Mouse (Mus musculus): Measurements from ENCODE around the gene Arcn1.

Gene Arcn1

GRCm38 (mm10) chr9:44719632-44720357, 47.9 kb downstream of the Arcn1 start:
- no peak for DNase-seq (ENCODE audit: low read depth, low spot score)

DNA sequence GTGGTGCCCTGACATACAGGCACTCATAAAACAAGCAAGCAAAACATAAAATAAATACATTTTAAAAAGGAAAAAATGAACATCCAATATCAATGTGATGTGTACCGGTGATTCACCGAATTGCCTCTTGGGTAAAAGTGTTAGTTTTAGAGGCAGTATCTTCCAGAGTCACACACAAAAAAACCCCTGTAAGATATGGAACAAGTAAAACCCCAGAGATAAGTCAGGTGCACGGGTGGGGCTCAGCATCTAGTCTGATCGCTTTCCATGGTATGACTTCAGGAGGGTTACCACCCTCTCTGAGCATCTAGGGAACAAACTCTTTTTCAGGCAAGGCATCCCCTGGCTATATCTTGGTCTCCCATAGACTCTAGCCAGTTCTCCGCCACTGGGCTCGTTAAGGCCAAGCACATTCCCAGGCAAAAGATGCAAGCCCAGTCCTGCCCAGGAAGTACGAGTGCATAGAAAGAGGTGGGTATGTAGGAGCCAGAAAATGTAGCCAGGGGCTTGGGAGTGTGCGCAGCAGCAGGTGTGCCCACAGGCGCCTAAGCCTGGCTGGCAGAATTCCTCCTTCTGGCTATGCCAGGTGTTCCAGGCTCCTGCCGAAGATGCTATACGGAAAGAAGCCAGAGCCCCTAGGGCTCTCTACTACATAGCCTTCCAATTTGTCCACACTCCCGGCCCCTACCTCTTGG, 48.6 kb downstream of the Arcn1 start:
- no peak for DNase-seq (ENCODE audit: low read depth, low spot score)

DNA sequence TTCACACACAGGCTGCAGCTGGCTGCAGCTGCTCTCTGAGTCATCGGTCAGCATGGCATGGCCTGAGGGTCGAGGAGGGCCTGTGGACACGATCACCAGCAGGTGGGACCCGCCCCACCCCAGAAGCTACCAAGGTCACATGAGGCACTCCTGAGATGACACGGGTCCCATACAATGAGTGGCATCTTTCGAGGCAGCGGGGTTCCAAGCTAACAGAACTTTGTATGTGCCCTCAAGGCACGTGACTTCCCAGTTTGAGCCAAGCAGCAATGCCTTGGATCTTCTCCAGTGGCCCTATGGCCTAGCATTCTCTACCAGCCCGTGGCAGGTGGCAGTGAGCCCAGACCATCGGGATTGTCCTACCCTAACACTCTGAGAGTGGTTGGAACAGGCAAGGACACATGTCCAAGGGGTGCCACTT, 49.8 kb downstream of the Arcn1 start:
- DNase-seq (ENCODE audit: low read depth, low spot score): no peak

DNA sequence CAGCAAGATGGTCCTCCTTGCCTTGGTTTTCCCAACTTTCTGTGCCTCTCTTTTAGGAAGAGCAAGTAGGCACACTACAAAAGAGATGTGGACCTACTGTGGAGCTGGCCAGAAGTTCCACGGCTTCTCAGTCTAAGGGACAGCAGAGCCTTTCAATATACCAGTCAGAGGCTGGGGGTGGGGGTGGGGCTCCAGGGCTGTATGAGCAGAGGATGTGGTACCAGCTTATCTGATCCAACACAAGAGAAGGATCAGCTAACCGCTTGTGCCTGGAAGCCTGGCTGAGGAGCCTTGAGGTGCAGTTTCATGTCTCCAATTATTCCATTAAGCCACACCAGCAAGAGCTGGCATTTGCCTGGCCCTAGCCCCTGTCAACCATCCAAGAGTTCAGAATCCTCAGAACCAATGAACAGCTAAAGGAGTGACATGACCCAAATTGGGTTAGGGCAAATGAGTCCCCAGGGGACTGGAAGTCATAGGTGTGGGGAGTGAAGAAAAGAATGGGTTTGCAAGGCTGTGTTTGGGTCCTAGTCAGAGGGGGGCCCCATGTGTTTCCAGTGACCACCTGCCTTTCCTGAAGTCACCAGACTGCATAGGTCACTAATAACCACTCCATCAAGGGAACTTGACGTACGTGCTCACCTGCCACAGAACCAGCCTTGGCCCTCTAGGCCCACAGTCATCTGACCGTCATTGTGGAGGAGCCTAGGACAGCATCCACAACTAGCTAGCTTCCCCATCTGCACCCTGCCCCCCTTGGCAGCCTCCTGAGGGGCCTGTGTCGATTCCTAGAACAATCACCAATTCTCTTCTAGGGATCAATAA, 50.4 kb downstream of the Arcn1 start:
- DNase-seq (ENCODE audit: low read depth, low spot score): no peak

- no peak for DNase-seq (ENCODE audit: low read depth, low spot score)
These were observed 51.8 kb downstream of the Arcn1 start for GRCm38 (mm10) chr9:44715705-44716362.

DNA sequence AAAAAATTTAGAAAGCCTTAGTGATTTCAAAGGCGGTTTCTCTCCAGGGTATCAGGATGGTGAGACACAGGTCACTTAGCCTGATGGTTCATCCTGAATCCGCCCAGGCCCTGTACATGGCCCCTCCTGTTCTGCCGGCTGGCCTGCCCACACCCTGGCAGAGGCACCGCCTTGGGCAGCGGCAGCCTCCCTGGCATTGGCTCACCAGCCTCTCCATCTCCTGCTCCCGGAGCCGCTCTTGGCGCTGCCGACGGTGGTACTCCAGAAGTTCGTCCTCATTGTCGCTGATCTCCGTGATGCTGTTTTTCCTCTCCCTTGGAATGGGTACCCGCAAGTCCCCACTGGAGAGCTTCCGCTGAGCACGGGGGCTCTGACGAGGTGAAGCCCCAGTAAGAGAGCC, 52.5 kb downstream of the Arcn1 start:
- no peak for DNase-seq (ENCODE audit: low read depth, low spot score)

DNA sequence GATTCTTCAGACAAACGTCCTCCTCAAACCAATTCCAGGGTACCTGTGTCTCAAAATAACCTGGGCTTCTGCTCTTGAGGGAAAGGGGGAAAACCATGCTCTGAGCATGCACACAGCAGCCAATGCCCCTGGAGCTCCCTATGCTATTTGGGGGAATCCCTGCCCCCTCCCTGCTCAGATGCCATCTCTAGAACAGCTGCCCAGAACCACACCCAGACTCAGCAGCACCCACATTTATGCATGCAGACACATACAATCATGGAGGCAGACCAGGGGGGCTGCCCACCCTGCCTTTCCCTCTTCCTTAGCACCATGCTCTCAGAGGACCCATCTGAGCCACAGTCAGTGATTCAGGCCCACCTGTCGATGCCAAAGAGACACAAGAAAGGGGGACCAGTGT, 54.1 kb downstream of the Arcn1 start:
- DNase-seq (ENCODE audit: low read depth, low spot score): no peak

GRCm38 (mm10) chr9:44713080-44713479, 54.6 kb downstream of the Arcn1 start:
- DNase-seq (ENCODE audit: low read depth, low spot score): no peak

DNA sequence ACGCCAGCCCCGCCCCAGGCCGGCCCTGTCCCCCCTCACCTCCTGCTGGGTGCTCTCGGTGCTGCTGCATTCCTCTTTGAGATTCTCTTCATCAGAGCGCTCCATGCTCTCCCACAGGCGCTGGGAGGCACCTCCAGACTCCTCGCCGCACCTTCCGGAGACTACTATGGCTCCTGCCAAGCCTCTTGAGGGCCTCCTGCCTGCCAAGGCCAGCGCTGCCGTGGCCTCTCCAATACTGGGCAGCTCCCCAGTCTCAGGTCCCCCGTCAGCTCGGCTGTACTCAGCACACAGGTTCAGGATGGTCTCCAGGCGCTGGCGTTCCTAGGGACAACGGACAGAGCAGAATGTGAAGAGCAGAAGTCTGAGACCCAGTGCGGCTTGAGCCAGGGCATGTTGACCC, 56.0 kb downstream of the Arcn1 start:
- DNase-seq (ENCODE audit: low read depth, low spot score): no peak

- DNase-seq (ENCODE audit: low read depth, low spot score): no peak
These were observed 57.4 kb downstream of the Arcn1 start for GRCm38 (mm10) chr9:44710213-44710612.

- DNase-seq (ENCODE audit: low read depth, low spot score): no peak
These were observed 58.0 kb downstream of the Arcn1 start for GRCm38 (mm10) chr9:44709600-44709999.

DNA sequence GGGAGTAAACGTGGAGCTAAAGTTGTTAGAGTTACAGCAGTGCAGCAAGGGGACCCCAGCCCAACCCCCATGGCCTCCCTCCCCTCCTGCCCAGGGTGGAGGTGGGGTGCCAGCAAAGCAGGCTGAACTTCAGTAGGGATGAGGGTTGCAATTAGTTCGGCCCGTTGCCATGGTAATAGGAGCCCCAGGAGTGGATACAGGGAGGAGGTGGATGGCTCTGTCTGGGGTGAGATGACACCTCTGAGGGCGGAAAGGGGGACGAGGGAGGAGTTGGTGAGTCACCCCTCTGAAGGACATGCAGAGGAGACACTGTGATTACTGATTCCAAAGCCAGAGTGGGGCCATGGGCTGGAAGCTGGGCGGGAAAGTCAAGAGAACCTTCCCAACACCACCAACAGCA, 58.7 kb downstream of the Arcn1 start:
- DNase-seq (ENCODE audit: low read depth, low spot score): no peak

DNA sequence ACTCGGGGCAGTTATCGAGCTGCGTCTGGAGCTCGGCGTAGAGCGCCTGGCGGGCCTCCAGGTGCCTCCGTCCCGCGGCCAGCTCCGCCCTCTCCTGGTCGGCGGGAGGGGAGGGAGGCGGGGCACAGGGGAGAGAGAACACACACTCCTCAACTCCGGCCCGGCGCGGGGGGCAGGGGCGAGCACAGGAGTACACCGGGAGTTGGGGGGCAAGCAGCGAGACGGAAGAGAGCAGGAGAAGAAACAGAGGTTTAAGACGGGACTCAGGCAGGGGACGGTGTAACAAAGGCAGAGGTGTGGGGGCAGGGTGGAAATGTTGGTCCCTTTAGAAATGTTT, 59.2 kb downstream of the Arcn1 start:
- DNase-seq (ENCODE audit: low read depth, low spot score): peak; percentile 61

DNA sequence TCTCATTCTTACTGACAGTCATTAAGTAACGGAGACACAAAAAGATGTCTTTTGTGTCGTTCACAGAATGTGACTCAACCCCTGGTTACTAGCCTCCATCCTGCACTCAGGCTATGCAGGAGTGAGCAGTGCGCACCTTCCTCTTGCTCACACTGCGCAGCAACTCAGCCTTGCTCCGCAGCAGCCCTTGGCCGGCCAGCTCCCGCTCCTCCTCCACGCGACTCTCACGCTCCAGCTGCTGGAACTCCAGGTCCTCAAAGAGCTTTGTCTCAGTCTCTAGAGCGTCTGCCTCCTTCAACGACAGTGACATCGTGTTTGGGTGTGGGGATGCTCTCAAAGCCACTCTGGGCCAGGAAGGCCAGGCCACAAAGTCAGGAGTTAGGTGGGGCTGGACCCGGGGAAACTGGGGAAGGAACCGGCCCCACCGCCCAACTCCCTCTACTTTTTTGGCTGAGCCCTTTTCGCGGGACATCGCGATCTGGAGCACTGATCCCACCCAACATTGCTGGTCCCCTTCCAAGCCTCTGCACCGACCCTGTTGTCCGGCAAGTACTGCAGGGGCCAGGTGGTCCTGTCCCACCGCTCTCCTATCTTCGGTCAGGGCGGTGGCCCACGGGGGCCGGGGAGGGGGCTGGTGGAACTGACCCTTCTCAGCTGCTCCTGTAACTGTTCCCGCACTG, 59.8 kb downstream of the Arcn1 start:
- DNase-seq (ENCODE audit: low read depth, low spot score): no peak

DNA sequence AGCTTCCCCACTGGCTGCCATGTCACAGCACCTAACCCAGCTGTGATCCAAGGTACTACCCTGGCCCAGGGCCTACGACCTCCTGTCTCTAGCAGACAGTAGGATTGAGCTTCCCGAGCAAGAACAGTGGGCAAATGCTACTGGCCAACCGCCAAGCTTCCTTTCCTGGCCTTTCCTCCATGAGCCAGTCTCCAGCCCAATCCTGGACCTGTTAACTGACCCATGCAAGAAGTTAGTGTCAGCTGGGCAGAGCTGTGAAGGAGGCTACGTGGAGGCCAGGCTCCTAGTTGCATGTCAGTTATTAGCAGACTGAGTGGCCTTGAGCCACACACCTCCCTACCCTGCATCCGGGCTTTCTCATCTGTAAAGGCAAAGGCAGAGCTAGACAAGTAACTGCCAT, 67.9 kb downstream of the Arcn1 start:
- DNase-seq (ENCODE audit: low read depth, low spot score): no peak

DNA sequence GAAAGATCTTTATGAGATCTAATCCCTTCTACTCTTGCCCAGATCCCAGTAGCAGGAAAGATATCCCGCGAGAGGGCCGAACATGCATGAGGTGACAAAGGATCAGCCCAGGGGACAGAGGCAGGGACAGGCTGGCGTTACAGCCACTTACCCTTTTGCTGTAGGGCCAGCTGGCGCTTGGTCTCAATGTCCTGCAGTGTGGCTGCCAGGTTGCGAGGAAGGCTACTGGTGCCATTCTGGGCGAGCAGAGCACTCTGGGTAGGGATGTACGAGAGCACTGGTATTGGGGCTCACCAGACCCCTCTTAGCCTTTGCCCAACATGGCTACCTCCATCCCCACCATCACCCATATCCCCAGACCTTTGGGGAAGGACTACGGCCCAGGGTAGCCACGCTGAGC, 68.4 kb downstream of the Arcn1 start:
- DNase-seq (ENCODE audit: low read depth, low spot score): no peak

DNA sequence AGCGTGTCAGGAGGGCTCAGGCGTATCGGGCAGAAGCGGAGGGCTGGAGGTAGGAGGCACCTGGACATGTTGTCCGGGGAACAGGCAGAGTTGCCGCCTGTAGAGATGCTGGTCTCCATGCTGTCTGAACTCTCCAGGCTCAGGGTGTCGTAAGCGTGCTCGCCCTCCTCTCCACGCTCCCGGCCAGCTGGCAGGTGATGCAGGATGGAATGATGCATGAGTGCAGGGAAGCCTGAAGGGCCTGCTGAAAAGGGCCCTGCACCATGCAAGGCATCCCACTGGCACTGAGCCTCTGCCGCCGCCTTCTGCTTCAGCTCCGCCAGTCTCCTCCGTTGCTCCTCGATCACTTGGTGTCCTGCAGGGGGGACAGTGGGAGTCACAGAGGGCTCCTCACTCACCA, 69.8 kb downstream of the Arcn1 start:
- no peak for DNase-seq (ENCODE audit: low read depth, low spot score)

DNA sequence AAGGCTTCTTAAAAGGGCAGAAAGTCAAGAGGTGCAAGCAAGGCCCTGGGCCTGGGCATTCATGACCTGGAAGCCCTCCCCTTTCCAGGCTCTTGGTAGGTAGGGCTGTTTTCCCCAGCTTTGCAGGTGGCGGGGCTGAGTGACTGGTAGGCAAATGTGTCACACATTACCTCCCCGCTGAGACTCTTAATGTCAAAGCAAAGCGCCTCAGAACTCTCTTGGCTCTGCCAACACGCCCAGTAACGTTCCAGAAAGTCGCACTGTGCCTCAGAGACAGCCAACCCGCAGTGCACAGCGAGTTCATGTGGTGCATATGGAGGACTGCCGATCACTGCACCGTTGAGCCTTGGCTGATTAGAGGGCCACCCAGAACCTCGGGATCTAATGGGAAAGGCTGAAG, 74.6 kb downstream of the Arcn1 start:
- DNase-seq (ENCODE audit: low read depth, low spot score): no peak

- DNase-seq (ENCODE audit: low read depth, low spot score): no peak
These were observed 75.7 kb downstream of the Arcn1 start for GRCm38 (mm10) chr9:44691671-44692520.

All from embryo, embryonic 11.5 days (tissue).